ENCODE assay signal across 25 mouse cellular contexts in genomic region chr17:46847206-46847605, GRCm38 (mm10).
"Had no signal": no experiment of that assay in that cellular context is flagged by ENCODE, and none has a peak within 500 bp of the region (broad histone marks: within the 10 kb centered on the region; RNA-seq: fewer than 3 reads in every experiment).

No protein-coding gene starts in this region.

- H3K4me3 ChIP-seq: heart, adult 2 months; heart, embryonic 13.5 days; heart, embryonic 15.5 days; hindbrain, embryonic 13.5 days; hindbrain, embryonic 15.5 days; kidney, embryonic 15.5 days; limb, embryonic 13.5 days; limb, embryonic 15.5 days; liver, embryonic 12.5 days had no signal

- H3K27me3 ChIP-seq: heart, embryonic 13.5 days; heart, embryonic 15.5 days; hindbrain, embryonic 13.5 days; hindbrain, embryonic 15.5 days; kidney, embryonic 15.5 days; limb, embryonic 13.5 days; limb, embryonic 15.5 days; liver, embryonic 12.5 days had no signal

- H3K4me1 ChIP-seq: limb, embryonic 15.5 days had no signal

- H3K27ac ChIP-seq: heart, adult 2 months; heart, embryonic 13.5 days; heart, embryonic 15.5 days; hindbrain, embryonic 13.5 days; hindbrain, embryonic 15.5 days; hindbrain, postnatal 0 days; kidney, embryonic 15.5 days; kidney, postnatal 0 days; limb, embryonic 13.5 days; limb, embryonic 15.5 days; liver, embryonic 12.5 days; liver, embryonic 14.5 days had no signal

- H3K9ac ChIP-seq: heart, embryonic 13.5 days; heart, embryonic 15.5 days; hindbrain, embryonic 13.5 days; hindbrain, embryonic 15.5 days; kidney, embryonic 15.5 days; limb, embryonic 13.5 days; limb, embryonic 15.5 days; liver, embryonic 12.5 days; liver, embryonic 14.5 days had no signal

- DNase-seq: gastrocnemius, postnatal 14 days; gastrocnemius, postnatal 36 days; heart, adult 11 months; heart, adult 2 months; heart, postnatal 14 days; heart, postnatal 36 days; kidney, adult 11 months; kidney, adult 2 months; kidney, adult 9 months; kidney, postnatal 14 days; kidney, postnatal 36 days; layer of hippocampus, adult 9-11 months; layer of hippocampus, postnatal 36 days; left cerebral cortex, postnatal 4 days had no signal

- H3K9me3 ChIP-seq: heart, embryonic 13.5 days; heart, embryonic 15.5 days; hindbrain, embryonic 13.5 days; hindbrain, embryonic 15.5 days; kidney, embryonic 15.5 days; limb, embryonic 13.5 days; limb, embryonic 15.5 days; liver, embryonic 12.5 days had no signal

- H3K36me3 ChIP-seq: heart, embryonic 13.5 days; heart, embryonic 15.5 days; hindbrain, embryonic 13.5 days; hindbrain, embryonic 15.5 days; kidney, embryonic 15.5 days; limb, embryonic 15.5 days had no signal
